Mouse (Mus musculus): ENCODE results near the gene Fam117a. TPM values are rescaled to one million over a fixed set of nuclear protein-coding genes. Genes with fewer than 3 reads are reported as not detected.
A peak's percentile ranks its signal among the peaks of the same experiment; 100 is the strongest.

Fam117a gene
- polyA plus RNA-seq, 2 experiments, result 71.6 to 103 TPM

DNA sequence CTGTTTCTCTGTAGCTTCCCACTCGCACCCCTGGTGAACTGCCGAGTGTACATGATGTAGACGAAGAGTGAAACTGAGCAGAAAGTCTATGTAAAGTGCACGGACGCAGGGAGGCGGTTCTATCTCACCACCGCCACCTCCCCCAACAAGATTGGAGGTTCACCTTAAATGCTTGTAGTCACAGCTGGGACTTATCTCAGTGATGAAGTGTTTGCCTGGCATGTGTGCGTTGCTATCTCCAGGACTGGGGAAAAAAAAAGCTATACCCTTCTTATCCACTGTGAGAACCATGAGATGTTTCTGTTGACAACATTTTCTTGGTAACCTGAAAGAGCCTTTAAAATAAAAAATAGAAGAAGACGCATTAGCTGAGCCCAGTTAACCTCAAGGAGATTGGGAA is 18.7 kb upstream of the Fam117a start:
- peak overlapping the region; percentile 7 to 11; a peak in 2 of 4 replicates for H3K4me3 ChIP-seq (ENCODE audit: insufficient read depth in 1 of 2, low read depth in 2 of 2, low read length in 2 of 2)
- no peaks in the 10 kb centered on the region for H3K36me3 ChIP-seq (replicated peaks; ENCODE audit: control insufficient read depth, insufficient read depth, low read depth)
- no peaks in the 10 kb centered on the region for H3K9me3 ChIP-seq (ENCODE audit: control insufficient read depth, low read length)
- ATAC-seq (ENCODE audit: insufficient read depth), result peak; percentile 69
- TF ChIP-seq CTCF (IDR thresholded peaks at IDR 0.05; ENCODE audit: low read depth), result no peak
- TF ChIP-seq EP300 (IDR thresholded peaks at IDR 0.05; ENCODE audit: low read depth), result peak; percentile 72
- H3K4me2 ChIP-seq (ENCODE audit: low read depth), result peak overlapping the region; percentile 49
- 25% methylated on average over 9 of the region's 9 CpGs for WGBS (ENCODE audit: insufficient replicate concordance)
- H3K27me3 ChIP-seq (ENCODE audit: control insufficient read depth, insufficient read depth, low read length), result no peaks in the 10 kb centered on the region
- peak in 2 of 3 experiments; percentile 60 to 71 for DNase-seq (ENCODE audit: low read depth in 3 of 3, low spot score in 3 of 3)
- H3K27ac ChIP-seq, result peak overlapping the region; percentile 84
- H3K4me1 ChIP-seq (replicated peaks; ENCODE audit: control insufficient read depth in 2 of 2, insufficient read depth in 2 of 2, low read length in 1 of 2), result peaks cover 24 to 41% of the 10 kb centered on the region in 2 experiments
- H3K9ac ChIP-seq (replicated peaks), result peak overlapping the region; percentile 24

DNA sequence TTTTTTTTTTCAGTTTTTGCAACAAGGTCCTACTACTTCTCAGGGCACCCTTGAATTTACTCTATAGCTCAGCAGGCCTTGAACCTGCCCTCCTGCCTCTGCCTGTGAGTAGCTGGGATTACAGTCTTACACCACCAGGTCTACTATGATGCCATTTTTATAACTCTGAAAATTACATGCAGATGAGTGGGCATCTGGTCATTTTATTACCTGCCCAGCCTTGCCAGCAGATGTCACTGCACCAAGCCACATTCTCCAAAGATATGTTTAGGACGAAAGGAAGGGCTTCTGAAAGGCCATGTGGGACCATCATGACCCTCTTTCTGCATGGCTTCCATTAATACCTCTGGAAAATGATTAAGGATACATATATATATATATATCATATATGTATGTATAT is 17.3 kb upstream of the Fam117a start:
- TF ChIP-seq EP300 (IDR thresholded peaks at IDR 0.05; ENCODE audit: low read depth) (no peak), CTCF (IDR thresholded peaks at IDR 0.05; ENCODE audit: low read depth) (peak; percentile 70)
- Histone ChIP-seq H3K9me3 (ENCODE audit: control insufficient read depth, low read length) (no peaks in the 10 kb centered on the region), H3K4me3 (ENCODE audit: insufficient read depth in 1 of 2, low read depth in 2 of 2, low read length in 2 of 2) (no peak overlapping the region), H3K36me3 (replicated peaks; ENCODE audit: control insufficient read depth, insufficient read depth, low read depth) (no peaks in the 10 kb centered on the region), H3K4me2 (ENCODE audit: low read depth) (peak overlapping the region; percentile 28), H3K4me1 (replicated peaks; ENCODE audit: control insufficient read depth in 2 of 2, insufficient read depth in 2 of 2, low read length in 1 of 2) (peaks cover 24 to 41% of the 10 kb centered on the region in 2 experiments), H3K27ac (peak overlapping the region; percentile 84; the same call in 1 of the 2 replicates), H3K9ac (replicated peaks) (no peak overlapping the region), H3K27me3 (ENCODE audit: control insufficient read depth, insufficient read depth, low read length) (no peaks in the 10 kb centered on the region)
- 18% methylated on average over 1 of the region's 1 CpGs for WGBS (ENCODE audit: insufficient replicate concordance)
- ATAC-seq (ENCODE audit: insufficient read depth) (peak; percentile 44), DNase-seq (ENCODE audit: low read depth in 3 of 3, low spot score in 3 of 3) (no peak)

- Histone ChIP-seq H3K9me3 (ENCODE audit: control insufficient read depth, low read length) (no peaks in the 10 kb centered on the region), H3K4me2 (ENCODE audit: low read depth) (peak overlapping the region; percentile 28), H3K9ac (replicated peaks) (peak overlapping the region; percentile 29), H3K4me3 (ENCODE audit: insufficient read depth in 1 of 2, low read depth in 2 of 2, low read length in 2 of 2) (no peak overlapping the region), H3K27ac (peak overlapping the region; percentile 5), H3K4me1 (replicated peaks; ENCODE audit: control insufficient read depth in 2 of 2, insufficient read depth in 2 of 2, low read length in 1 of 2) (peaks cover 24 to 39% of the 10 kb centered on the region in 2 experiments), H3K36me3 (replicated peaks; ENCODE audit: control insufficient read depth, insufficient read depth, low read depth) (no peaks in the 10 kb centered on the region), H3K27me3 (ENCODE audit: control insufficient read depth, insufficient read depth, low read length) (no peaks in the 10 kb centered on the region)
- 35% methylated on average over 1 of the region's 1 CpGs for WGBS (ENCODE audit: insufficient replicate concordance)
- DNase-seq (ENCODE audit: low read depth in 3 of 3, low spot score in 3 of 3) (peak in 2 of 3 experiments; percentile 64 to 67), ATAC-seq (ENCODE audit: insufficient read depth) (peak; percentile 94)
- TF ChIP-seq EP300 (IDR thresholded peaks at IDR 0.05; ENCODE audit: low read depth) (peak; percentile 80), CTCF (IDR thresholded peaks at IDR 0.05; ENCODE audit: low read depth) (no peak)
Measured at GRCm38 (mm10) chr11:95320010-95320409, 16.8 kb upstream of the Fam117a start.

- DNase-seq (ENCODE audit: low read depth in 3 of 3, low spot score in 3 of 3) (no peak), ATAC-seq (ENCODE audit: insufficient read depth) (no peak)
- Histone ChIP-seq H3K27me3 (ENCODE audit: control insufficient read depth, insufficient read depth, low read length) (no peaks in the 10 kb centered on the region), H3K36me3 (replicated peaks; ENCODE audit: control insufficient read depth, insufficient read depth, low read depth) (no peaks in the 10 kb centered on the region), H3K9me3 (ENCODE audit: control insufficient read depth, low read length) (no peaks in the 10 kb centered on the region), H3K4me3 (ENCODE audit: insufficient read depth in 1 of 2, low read depth in 2 of 2, low read length in 2 of 2) (no peak overlapping the region), H3K4me1 (replicated peaks; ENCODE audit: control insufficient read depth in 2 of 2, insufficient read depth in 2 of 2, low read length in 1 of 2) (peaks cover 9 to 26% of the 10 kb centered on the region in 2 experiments), H3K27ac (no peak overlapping the region), H3K9ac (replicated peaks) (no peak overlapping the region), H3K4me2 (ENCODE audit: low read depth) (no peak overlapping the region)
- 86% methylated on average over 10 of the region's 10 CpGs for WGBS (ENCODE audit: insufficient replicate concordance)
- no peak for TF ChIP-seq EP300 (IDR thresholded peaks at IDR 0.05; ENCODE audit: low read depth)
Measured at GRCm38 (mm10) chr11:95324181-95324580, 12.6 kb upstream of the Fam117a start.

DNA sequence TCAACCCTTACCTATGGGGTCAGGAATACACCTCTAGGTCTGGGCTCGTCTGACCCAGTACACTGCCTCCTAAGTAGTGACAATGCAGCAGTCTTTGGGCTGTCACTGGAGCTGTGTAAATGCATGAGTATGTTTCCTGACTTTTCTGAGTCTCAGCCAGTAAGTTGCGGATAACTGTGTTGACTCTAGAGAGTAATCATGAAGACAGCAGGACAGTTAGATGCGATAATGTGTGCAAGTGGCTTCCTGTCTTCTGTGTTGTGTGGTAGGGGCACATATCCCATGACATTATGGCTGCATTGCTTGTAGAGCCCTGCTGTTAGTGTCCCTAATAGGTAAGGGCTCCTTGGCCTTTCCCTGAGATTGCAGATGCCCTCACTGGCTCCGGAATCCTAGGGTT is 11.0 kb upstream of the Fam117a start:
- H3K36me3 ChIP-seq (replicated peaks; ENCODE audit: control insufficient read depth, insufficient read depth, low read depth), result no peaks in the 10 kb centered on the region
- no peaks in the 10 kb centered on the region for H3K27me3 ChIP-seq (ENCODE audit: control insufficient read depth, insufficient read depth, low read length)
- DNase-seq (ENCODE audit: low read depth in 3 of 3, low spot score in 3 of 3) (no peak), ATAC-seq (ENCODE audit: insufficient read depth) (no peak)
- H3K4me3 ChIP-seq (ENCODE audit: insufficient read depth in 1 of 2, low read depth in 2 of 2, low read length in 2 of 2), result no peak overlapping the region
- H3K27ac ChIP-seq, result no peak overlapping the region
- WGBS (ENCODE audit: insufficient replicate concordance), result 67% methylated on average over 4 of the region's 4 CpGs
- TF ChIP-seq CTCF (IDR thresholded peaks at IDR 0.05; ENCODE audit: low read depth) (no peak), EP300 (IDR thresholded peaks at IDR 0.05; ENCODE audit: low read depth) (no peak)
- peaks cover 0 to 15% of the 10 kb centered on the region in 2 experiments; a peak in 3 of 4 replicates for H3K4me1 ChIP-seq (replicated peaks; ENCODE audit: control insufficient read depth in 2 of 2, insufficient read depth in 2 of 2, low read length in 1 of 2)
- H3K4me2 ChIP-seq (ENCODE audit: low read depth), result no peak overlapping the region
- no peaks in the 10 kb centered on the region for H3K9me3 ChIP-seq (ENCODE audit: control insufficient read depth, low read length)
- no peak overlapping the region for H3K9ac ChIP-seq (replicated peaks)
